Mouse (Mus musculus) ovary, postnatal 14 days (tissue): ENCODE measurements around the gene Ubox5.
"Not testable (repeated sequence)": the region's sequence is repeated elsewhere in the genome, so short reads cannot be mapped to it uniquely, and the experiment has no call there.

Experiments used
- DNase-seq: peaks from one replicate; pipeline ENCODE4 v3.0.0; 2022; ENCODE audit warnings: low spot score

Gene Ubox5

GRCm38 (mm10) chr2:130629839-130630203 lies at the start of gene Ubox5, which contains the start of gene Fastkd5:
Gene Ubox5 (minus strand): TSS chr2:130630038.
Gene Fastkd5 (minus strand): TSS chr2:130630027.
- DNase-seq = peak; percentile 94

- DNase-seq = no peak
Observed at GRCm38 (mm10) chr2:130679154-130679553, 49.3 kb upstream of the Ubox5 start.

GRCm38 (mm10) chr2:130677211-130677610 lies 47.4 kb upstream of the Ubox5 start:
- no peak for DNase-seq

- DNase-seq = peak; percentile 72
Observed at GRCm38 (mm10) chr2:130667559-130667958, 37.7 kb upstream of the Ubox5 start, which contains the start of gene Itpa. Gene Itpa (plus strand): TSS chr2:130667610.

GRCm38 (mm10) chr2:130664102-130664701 lies 34.4 kb upstream of the Ubox5 start, which contains the start of gene Ddrgk1:
Gene Ddrgk1 (minus strand): TSS chr2:130664659.
- peak; percentile 84 for DNase-seq

DNA sequence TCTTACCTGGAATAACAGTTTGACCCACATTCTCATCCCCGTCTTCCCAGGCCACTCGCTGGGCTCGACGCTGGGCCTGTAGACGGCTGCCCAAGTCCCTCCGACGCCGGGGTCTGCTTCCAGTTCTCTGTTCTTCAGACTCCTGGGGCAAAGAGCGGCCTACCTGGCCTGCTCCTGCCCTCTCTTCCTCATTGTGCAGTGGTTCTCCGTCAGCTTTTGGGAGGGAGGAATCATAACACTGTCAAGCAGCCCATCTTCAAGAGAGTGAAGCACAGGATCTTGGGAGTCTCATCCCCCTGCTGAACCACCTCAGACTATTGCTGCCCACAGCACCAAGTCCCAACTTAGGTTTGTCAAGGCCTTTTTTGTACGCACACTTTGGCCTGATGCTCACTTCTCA lies 33.5 kb upstream of the Ubox5 start:
- no peak for DNase-seq

- DNase-seq = no peak
Observed at GRCm38 (mm10) chr2:130658530-130658929, 28.7 kb upstream of the Ubox5 start.

DNA sequence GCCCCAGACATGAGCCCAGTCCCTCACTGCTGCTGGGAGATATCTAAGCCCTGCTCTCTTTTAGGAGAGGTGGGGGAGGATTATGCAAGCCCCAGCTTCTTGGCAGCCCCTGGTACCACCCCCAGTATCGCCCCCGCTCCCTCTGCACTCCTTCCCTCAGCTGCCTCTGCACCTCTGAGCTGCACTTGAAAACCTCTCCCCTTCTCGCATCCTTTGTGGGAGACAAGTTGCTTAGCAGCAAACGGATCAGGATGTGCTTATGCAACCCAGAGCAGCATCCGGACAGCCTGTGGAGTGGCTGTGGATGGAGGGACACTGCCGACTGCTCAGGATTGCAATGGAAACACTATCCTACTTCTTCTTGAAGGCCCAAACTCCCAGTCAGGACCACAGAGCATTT lies 27.7 kb upstream of the Ubox5 start:
- no peak for DNase-seq

GRCm38 (mm10) chr2:130656536-130656935 lies 26.7 kb upstream of the Ubox5 start:
- no peak for DNase-seq

DNA sequence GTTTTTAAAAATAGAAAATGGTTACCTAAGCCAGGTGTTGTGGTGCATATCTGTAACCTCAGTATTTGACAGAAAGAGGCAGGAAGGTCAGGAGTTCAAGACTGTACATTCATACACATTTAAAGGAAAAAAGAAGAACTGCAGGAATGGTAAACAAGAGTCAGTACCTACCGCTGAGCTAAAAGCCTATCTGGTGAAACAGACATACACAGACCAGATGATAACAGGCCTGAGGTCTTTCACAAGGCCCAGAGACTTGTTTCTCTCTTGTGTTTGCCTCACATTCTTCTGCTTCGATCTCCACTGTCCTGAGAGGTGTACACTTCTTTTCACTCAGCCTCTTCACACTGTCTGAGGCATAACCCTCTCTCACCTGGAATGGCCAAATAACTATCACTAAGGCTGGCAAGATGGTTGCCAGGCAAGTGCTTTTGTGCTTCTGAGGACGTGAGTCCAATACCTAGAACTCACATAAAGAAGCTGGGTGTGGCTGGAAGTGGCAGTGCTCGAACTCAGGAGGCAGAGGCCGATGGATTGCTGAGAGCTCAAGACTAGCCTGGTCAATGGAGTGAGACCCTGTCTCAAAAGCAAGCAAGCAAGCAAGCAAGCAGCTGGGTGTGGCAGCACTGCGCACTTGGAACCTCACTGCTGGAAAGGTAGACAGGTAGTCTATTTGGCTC lies 26.0 kb upstream of the Ubox5 start:
- DNase-seq = no peak

DNA sequence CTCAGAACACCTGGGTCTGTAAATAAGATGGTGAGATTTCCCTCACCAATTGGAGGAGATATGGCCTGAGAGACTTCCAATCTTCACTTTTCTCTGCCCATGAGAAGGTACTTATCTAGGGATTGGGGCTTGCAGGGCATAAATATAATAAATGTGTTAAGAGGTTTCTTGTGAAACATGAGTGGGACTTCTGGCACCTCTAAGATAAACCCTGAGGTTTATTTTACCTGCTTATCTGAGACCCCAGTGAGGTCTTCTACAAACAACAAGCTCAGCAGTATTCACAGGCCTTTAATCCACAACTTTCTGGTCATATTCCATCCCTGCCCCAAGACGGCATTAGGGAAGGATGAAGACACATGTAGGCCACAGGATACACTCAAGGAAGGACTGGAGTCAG lies 23.9 kb upstream of the Ubox5 start:
- no peak for DNase-seq

DNA sequence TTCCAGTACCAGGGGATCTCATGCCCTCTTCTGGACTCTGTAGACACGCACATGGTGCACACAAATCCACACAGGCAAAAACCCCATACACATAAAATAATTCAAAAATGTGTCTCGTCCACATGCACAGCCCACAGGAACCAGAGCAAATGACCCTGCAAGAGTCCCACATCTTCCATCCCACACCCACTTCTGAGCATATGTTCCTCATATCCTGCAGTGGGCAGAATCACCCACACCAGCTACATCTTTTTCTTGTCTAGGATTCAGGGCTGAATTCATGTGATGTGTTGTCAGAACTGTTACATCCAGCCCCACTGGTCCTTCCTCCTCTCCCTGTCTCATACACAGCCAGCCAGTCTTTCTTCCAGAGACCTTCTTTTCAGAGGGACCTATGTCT lies 23.5 kb upstream of the Ubox5 start:
- no peak for DNase-seq

- DNase-seq = not testable (repeated sequence)
Observed at GRCm38 (mm10) chr2:130649028-130649427, 19.2 kb upstream of the Ubox5 start.

DNA sequence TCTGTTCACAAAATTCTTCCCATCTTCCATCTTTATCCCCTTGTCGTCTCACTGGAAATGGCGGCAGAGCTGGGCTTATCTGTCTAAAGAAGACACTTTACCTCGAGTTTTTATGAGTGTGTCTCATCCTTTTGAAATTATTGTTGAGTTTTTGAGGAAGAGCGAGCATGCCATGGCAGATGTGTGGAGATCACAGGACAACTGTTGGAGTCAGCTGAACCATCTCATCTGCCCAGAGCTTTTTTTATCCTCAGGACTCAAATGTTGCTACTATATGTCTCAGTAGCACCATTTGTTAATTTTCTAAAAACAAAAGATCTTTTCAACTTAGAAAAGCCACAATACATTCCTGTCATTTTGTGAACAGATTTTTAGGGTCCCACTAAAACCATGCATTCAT lies 15.4 kb upstream of the Ubox5 start:
- DNase-seq = no peak

DNA sequence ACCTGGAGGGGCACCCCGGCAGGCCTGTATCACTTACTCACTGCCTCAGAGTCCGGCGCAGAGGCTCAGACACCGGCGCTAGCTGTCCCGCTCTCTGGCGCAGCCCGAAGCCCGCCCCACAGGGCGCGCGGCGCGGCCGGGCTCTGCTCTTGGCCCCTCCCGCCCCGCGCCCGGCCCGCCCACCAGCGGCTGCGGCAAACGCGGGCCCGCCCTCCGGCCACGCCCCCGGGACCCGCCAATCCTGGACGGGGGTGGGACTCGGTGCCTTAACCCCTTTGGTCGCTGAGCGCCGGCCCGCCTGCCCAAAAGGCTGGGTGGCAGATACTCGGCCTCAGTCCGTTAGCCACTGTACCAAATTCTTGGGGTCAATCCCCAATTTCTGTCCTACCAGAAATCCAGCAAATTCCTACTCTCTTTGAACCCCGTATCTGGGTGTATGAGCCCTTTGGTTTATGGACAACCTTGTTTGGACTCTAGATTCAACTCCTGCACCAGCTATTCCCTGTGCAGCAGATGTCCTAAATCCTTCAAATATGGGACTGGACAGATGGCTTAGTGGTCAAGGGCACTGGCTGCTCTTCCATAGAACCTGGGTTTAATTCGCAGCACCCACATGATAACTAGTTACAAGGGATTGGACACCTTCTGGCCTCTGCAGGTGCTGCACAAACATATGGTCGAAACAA lies 13.0 kb upstream of the Ubox5 start, which contains the start of gene Lzts3:
TSS of gene Lzts3 (minus strand) at position 120 of the 686 bp plus-strand sequence.
- peak; percentile 93 for DNase-seq

- no peak for DNase-seq
Observed at GRCm38 (mm10) chr2:130642197-130642660, 12.4 kb upstream of the Ubox5 start.

- DNase-seq = no peak
Observed at GRCm38 (mm10) chr2:130641351-130642025, 11.7 kb upstream of the Ubox5 start.

- DNase-seq = no peak
Observed at GRCm38 (mm10) chr2:130639276-130639675, 9.4 kb upstream of the Ubox5 start.

DNA sequence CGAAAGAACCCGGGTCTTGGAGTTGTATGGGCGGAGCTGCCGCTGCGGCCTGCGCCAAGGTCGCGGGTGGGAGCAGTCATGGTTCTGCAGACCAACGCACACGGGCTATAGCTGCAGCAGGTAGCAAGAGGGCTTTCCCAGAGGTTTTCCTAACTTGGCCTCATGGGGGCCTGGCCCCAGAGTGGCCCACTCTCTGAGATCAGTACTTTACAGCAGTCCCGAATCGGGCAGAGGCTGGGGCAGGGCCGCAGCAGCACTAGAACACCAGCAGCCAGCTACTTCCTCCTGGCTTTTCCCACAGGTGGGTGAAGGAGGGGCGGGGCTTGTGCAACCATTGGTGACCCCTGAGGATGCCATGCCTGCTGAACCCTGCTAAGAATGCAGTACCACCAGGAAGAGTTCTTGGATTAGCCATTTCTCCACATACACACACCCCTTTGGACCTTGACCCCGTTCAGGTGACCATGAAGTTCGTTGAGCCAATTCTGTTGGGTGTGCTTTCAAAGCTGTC lies 8.3 kb upstream of the Ubox5 start:
- DNase-seq = no peak

GRCm38 (mm10) chr2:130635847-130636246 lies 6.0 kb upstream of the Ubox5 start:
- no peak for DNase-seq

DNA sequence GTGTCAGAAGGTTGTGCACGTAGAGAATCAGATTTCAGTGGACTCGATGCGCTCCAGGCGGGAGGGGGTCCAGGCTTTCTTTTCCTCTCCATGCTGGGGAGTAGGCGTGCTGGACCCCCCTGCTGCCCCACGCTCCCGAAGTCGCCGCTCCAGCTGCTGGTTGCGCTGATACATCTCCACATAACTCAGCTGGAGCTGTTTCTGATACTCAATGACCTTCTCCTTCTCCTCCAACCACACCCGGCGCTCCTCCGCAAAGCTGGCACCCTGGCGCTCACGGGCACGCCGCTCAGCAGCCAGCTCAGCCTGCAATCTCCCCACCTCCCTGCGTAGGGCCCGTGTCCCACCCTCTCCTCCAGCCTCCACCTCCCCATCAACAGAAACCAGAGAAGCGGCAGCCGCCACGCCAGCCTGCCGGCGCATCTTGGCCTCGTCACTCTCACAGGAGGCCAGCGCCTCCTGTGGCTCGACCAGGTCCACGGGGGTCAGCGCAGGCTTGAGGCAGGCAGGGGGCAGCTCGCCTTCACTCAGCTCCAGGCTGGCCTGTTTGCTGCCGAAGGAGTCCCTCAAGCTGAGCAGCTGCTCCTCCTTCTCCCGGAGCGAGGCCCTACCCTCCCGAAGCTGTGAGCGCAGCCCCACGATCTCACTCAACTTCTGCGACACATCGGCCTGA lies 5.0 kb upstream of the Ubox5 start:
- DNase-seq = no peak
